Mouse (Mus musculus): ENCODE data around the gene Rpl19. TPM values are rescaled to one million over a fixed set of nuclear protein-coding genes. Genes with fewer than 3 reads are reported as not detected.

The Rpl19 gene
- total RNA-seq, 2 experiments from 2014 or later: 2,000 to 4,300 TPM

Other genes starting within 250 kb of the Rpl19 start
- 2,091 and 2,156 TPM in 2 replicates for gene Rpl23, start 244.3 kb upstream of the Rpl19 start, total RNA-seq (2014; fragmentation: Nextera tagmentation)
- 1,518 and 2,802 TPM in 2 replicates for gene Rpl23, start 244.3 kb upstream of the Rpl19 start, total RNA-seq (2017)
- gene Lasp1, start 227.7 kb upstream of the Rpl19 start, total RNA-seq (2014; fragmentation: Nextera tagmentation): 15.7 and 20.4 TPM in 2 replicates
- gene Lasp1, start 227.7 kb upstream of the Rpl19 start, total RNA-seq (2017): 56.3 and 63.5 TPM in 2 replicates
- gene B230217C12Rik, start 185.9 kb upstream of the Rpl19 start, total RNA-seq (2014; fragmentation: Nextera tagmentation): 0.45 and 1.7 TPM in 2 replicates
- gene B230217C12Rik, start 185.9 kb upstream of the Rpl19 start, total RNA-seq (2017): 0.91 TPM in 1 of 2 replicates, not detected in the other
- 0.54 and 3.2 TPM in 2 replicates for gene Fbxo47, start 142.6 kb upstream of the Rpl19 start, total RNA-seq (2014; fragmentation: Nextera tagmentation)
- gene Fbxo47, start 142.6 kb upstream of the Rpl19 start, total RNA-seq (2017): 0.53 and 0.56 TPM in 2 replicates
- gene Plxdc1, start 40.3 kb upstream of the Rpl19 start, total RNA-seq (2014; fragmentation: Nextera tagmentation): 10.2 and 11.8 TPM in 2 replicates
- 3.4 and 4.1 TPM in 2 replicates for gene Plxdc1, start 40.3 kb upstream of the Rpl19 start, total RNA-seq (2017)
- gene Arl5c, start 30.5 kb upstream of the Rpl19 start, total RNA-seq (2014; fragmentation: Nextera tagmentation): 2.4 and 9.8 TPM in 2 replicates
- gene Arl5c, start 30.5 kb upstream of the Rpl19 start, total RNA-seq (2017): 0.50 and 2.7 TPM in 2 replicates
- gene Cacnb1, start 3.7 kb upstream of the Rpl19 start, total RNA-seq (2014; fragmentation: Nextera tagmentation): 0.40 and 0.98 TPM in 2 replicates
- gene Cacnb1, start 3.7 kb upstream of the Rpl19 start, total RNA-seq (2017): 0.38 TPM in 1 of 2 replicates, not detected in the other
- gene Stac2, start 26.8 kb downstream of the Rpl19 start, total RNA-seq (2014; fragmentation: Nextera tagmentation): not detected in 2 replicates
- not detected in 2 replicates for gene Stac2, start 26.8 kb downstream of the Rpl19 start, total RNA-seq (2017)
- 14.3 and 15.9 TPM in 2 replicates for gene Fbxl20, start 123.7 kb downstream of the Rpl19 start, total RNA-seq (2014; fragmentation: Nextera tagmentation)
- gene Fbxl20, start 123.7 kb downstream of the Rpl19 start, total RNA-seq (2017): 7.4 and 11.8 TPM in 2 replicates
- 81.3 and 88.8 TPM in 2 replicates for gene Med1, start 166.6 kb downstream of the Rpl19 start, total RNA-seq (2014; fragmentation: Nextera tagmentation)
- gene Med1, start 166.6 kb downstream of the Rpl19 start, total RNA-seq (2017): 52.9 and 57.0 TPM in 2 replicates
- gene Cdk12, start 176.3 kb downstream of the Rpl19 start, total RNA-seq (2014; fragmentation: Nextera tagmentation): 73.2 and 76.6 TPM in 2 replicates
- gene Cdk12, start 176.3 kb downstream of the Rpl19 start, total RNA-seq (2017): 56.8 and 65.8 TPM in 2 replicates

All from megakaryocyte-erythroid progenitor cell, adult 5-6 weeks (primary cell).